Mouse (Mus musculus) MEL (cell line): Measurements from ENCODE around the gene Sfxn1. TPM values are rescaled to one million over a fixed set of nuclear protein-coding genes. Genes with fewer than 3 reads are reported as not detected.
A peak's percentile ranks its signal among the peaks of the same experiment; 100 is the strongest.

Source experiments
- DNase-seq: peaks from one replicate; pipeline ENCODE4 v3.0.0; 2011; ENCODE audit warnings: low read depth, low spot score
- H3K27ac ChIP-seq: 2 replicates; pipeline ENCODE4 v1.5.1; 2012; ENCODE audit warnings: low read depth, mild to moderate bottlenecking, control low read depth, low read length, moderate library complexity; ENCODE audit not compliant: control insufficient read depth
- H3K27me3 ChIP-seq, 2 experiments: fragments of 150-350 bp in 1 of 2; sonication (generic) in 1 of 2; 2 replicates each; pipeline ENCODE4 v1.6.1; 2012; ENCODE audit warnings: low read length in 2 of 2, mild to moderate bottlenecking in 2 of 2, improper control_type of control experiment in 1 of 2, moderate library complexity in 1 of 2; ENCODE audit not compliant: insufficient read depth in 2 of 2, control insufficient read depth in 1 of 2
- H3K36me3 ChIP-seq, 2 experiments: 2 replicates each; pipeline ENCODE4 v1.6.1; 2012 to 2014; ENCODE audit warnings: low read length in 2 of 2, improper control_type of control experiment in 1 of 2, inconsistent platforms in 1 of 2, mild to moderate bottlenecking in 1 of 2; ENCODE audit not compliant: insufficient read depth in 2 of 2, control insufficient read depth in 1 of 2
- H3K4me1 ChIP-seq, 2 experiments: fragments of 150-350 bp in 1 of 2; sonication (generic) in 1 of 2; 2 replicates each; pipeline ENCODE4 v1.6.1; 2012; ENCODE audit warnings: low read length in 2 of 2, improper control_type of control experiment in 1 of 2, mild to moderate bottlenecking in 1 of 2; ENCODE audit not compliant: insufficient read depth in 2 of 2, control insufficient read depth in 1 of 2
- H3K4me3 ChIP-seq, 2 experiments: fragments of 150-350 bp in 1 of 2; sonication (generic) in 1 of 2; 2 replicates each; pipeline ENCODE4 v1.5.1; 2012; ENCODE audit warnings: low read depth in 2 of 2, low read length in 2 of 2, mild to moderate bottlenecking in 2 of 2, moderate library complexity in 2 of 2, control low read depth in 1 of 2, improper control_type of control experiment in 1 of 2; ENCODE audit not compliant: control insufficient read depth in 1 of 2, insufficient read depth in 1 of 2
- H3K79me2 ChIP-seq: 2 replicates; pipeline ENCODE4 v1.6.1; 2012; ENCODE audit warnings: mild to moderate bottlenecking, low read length, moderate library complexity; ENCODE audit not compliant: control insufficient read depth, poor library complexity, insufficient read depth
- H3K9ac ChIP-seq: 2 replicates; pipeline ENCODE4 v1.6.1; 2012; ENCODE audit warnings: low read depth, mild to moderate bottlenecking, control low read depth, low read length, moderate library complexity; ENCODE audit not compliant: control insufficient read depth, poor library complexity, severe bottlenecking
- H3K9me3 ChIP-seq: fragments of 150-350 bp; sonication (generic); replicated peaks from 2 replicates; pipeline ENCODE4 v1.6.1; 2012; ENCODE audit warnings: mild to moderate bottlenecking, low read length, improper control_type of control experiment, moderate library complexity; ENCODE audit not compliant: insufficient read depth
- CHD2 ChIP-seq: IDR thresholded peaks from 2 replicates; pipeline ENCODE4 v1.6.1; 2011; ENCODE audit warnings: low read length, improper control_type of control experiment
- EP300 ChIP-seq, 2 experiments: IDR thresholded peaks; 2 replicates each; pipeline ENCODE4 v1.6.1; 2011; ENCODE audit warnings: improper control_type of control experiment in 2 of 2, low read length in 2 of 2, low read depth in 1 of 2, mild to moderate bottlenecking in 1 of 2
- ETS1 ChIP-seq: IDR thresholded peaks from 2 replicates; pipeline ENCODE4 v1.6.1; 2012; ENCODE audit warnings: low read depth, mild to moderate bottlenecking, inconsistent platforms, low read length, improper control_type of control experiment, moderate library complexity
- GABPA ChIP-seq: IDR thresholded peaks from 2 replicates; pipeline ENCODE4 v1.6.1; 2012; ENCODE audit warnings: low read depth, mild to moderate bottlenecking, inconsistent platforms, low read length, improper control_type of control experiment, moderate library complexity
- GATA1 ChIP-seq: IDR thresholded peaks from 2 replicates; pipeline ENCODE4 v1.6.1; 2011; ENCODE audit warnings: low read depth, low read length, improper control_type of control experiment
- JUND ChIP-seq: IDR thresholded peaks from 2 replicates; pipeline ENCODE4 v1.6.1; 2011; ENCODE audit warnings: low read depth, mild to moderate bottlenecking, improper control_type of control experiment, low read length
- MAFK ChIP-seq: IDR thresholded peaks from 2 replicates; pipeline ENCODE4 v1.6.1; 2011; ENCODE audit warnings: low read depth, mild to moderate bottlenecking, low read length, improper control_type of control experiment, borderline replicate concordance
- MXI1 ChIP-seq: IDR thresholded peaks from 2 replicates; pipeline ENCODE4 v1.6.1; 2011; ENCODE audit warnings: mild to moderate bottlenecking, low read depth, low read length, improper control_type of control experiment
- NELFE ChIP-seq: IDR thresholded peaks from 2 replicates; pipeline ENCODE4 v1.6.1; 2011; ENCODE audit warnings: low read depth, low read length, improper control_type of control experiment
- RAD21 ChIP-seq: IDR thresholded peaks from 2 replicates; pipeline ENCODE4 v1.6.1; 2011; ENCODE audit warnings: mild to moderate bottlenecking, low read depth, low read length, improper control_type of control experiment
- SIN3A ChIP-seq: IDR thresholded peaks from 2 replicates; pipeline ENCODE4 v1.6.1; 2012; ENCODE audit warnings: low read length, improper control_type of control experiment, inconsistent platforms
- TBP ChIP-seq: IDR thresholded peaks from 2 replicates; pipeline ENCODE4 v1.8.0; 2011; ENCODE audit warnings: low read depth, low read length, improper control_type of control experiment
- TCF12 ChIP-seq: IDR thresholded peaks from 2 replicates; pipeline ENCODE4 v1.6.1; 2014; ENCODE audit warnings: low read depth, mild to moderate bottlenecking, inconsistent platforms, low read length, improper control_type of control experiment, moderate library complexity
- USF2 ChIP-seq, 2 experiments: IDR thresholded peaks; 2 replicates each; pipeline ENCODE4 v1.6.1; 2011 to 2012; ENCODE audit warnings: improper control_type of control experiment in 2 of 2, low read length in 2 of 2, borderline replicate concordance in 1 of 2, inconsistent platforms in 1 of 2, low read depth in 1 of 2, mild to moderate bottlenecking in 1 of 2; ENCODE audit not compliant: insufficient read depth in 1 of 2
- ZMIZ1 ChIP-seq: IDR thresholded peaks from 2 replicates; pipeline ENCODE4 v1.6.1; 2012; ENCODE audit warnings: low read depth, mild to moderate bottlenecking, inconsistent platforms, low read length, improper control_type of control experiment, moderate library complexity
- ZNF384 ChIP-seq: IDR thresholded peaks from 2 replicates; pipeline ENCODE4 v1.6.1; 2012; ENCODE audit warnings: low read depth, mild to moderate bottlenecking, inconsistent platforms, low read length, improper control_type of control experiment
- polyA plus RNA-seq, 2 experiments: library from polyadenylated mRNA; stranded (reverse) in 1 of 2; unstranded in 1 of 2; fragments of >175 nt in 1 of 2; fragments of >200 nt in 1 of 2; gene quantifications; 2 replicates each; pipeline versions ENCODE4 v1.2.1 to v1.2.4; 2012; ENCODE audit warnings: low replicate concordance in 2 of 2, low read depth in 1 of 2; ENCODE audit not compliant: insufficient read length in 2 of 2, insufficient read depth in 1 of 2, missing spikeins in 1 of 2
- total RNA-seq: library from RNA; depleted of rRNA; stranded (reverse); fragments of 300-350 nt; gene quantifications from 2 replicates; pipeline ENCODE4 v1.2.3, GENCODE M21; 2012

Sfxn1 gene
- total and polyA plus RNA-seq, 3 experiments, result 42.8 to 74.6 TPM; not detected in 1

DNA sequence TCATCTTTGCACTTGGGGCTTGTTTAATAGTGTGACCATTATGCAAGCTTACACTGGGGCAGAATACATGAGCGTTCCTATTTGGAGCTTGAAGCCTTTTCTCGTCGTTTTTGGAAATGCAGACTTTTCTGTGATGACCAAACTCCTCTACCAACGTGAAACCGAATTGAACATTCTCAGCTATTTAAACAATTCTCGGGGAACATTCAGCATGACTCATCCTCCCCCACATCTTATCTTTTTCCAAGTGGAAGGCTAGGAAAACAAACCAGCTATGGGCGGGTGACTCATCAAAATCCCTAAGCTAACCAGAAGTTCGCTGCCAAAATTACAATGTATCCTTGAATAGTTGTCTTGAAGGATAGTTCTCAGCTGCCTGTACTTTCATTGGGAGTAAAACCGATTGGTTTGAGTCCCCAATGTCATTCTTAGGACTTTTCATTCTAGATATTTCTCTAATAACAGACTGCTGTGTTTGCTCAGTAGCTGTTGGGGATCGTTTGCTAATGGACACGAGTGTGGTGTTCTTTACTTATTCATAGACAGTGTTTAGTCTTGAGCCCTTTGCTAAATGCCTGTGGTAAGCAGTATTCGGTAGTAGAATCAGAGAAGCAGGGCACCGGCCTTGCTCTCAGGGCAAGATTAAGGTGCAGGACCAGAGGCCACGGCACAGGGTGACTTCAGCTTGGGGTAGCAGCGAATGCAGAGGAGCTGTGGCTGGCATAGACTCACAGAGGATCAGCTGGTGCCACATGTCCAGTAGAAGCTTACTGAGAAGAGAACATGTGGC, 29.6 kb downstream of the Sfxn1 start:
- no peaks in the 10 kb centered on the region for H3K27me3 ChIP-seq

DNA sequence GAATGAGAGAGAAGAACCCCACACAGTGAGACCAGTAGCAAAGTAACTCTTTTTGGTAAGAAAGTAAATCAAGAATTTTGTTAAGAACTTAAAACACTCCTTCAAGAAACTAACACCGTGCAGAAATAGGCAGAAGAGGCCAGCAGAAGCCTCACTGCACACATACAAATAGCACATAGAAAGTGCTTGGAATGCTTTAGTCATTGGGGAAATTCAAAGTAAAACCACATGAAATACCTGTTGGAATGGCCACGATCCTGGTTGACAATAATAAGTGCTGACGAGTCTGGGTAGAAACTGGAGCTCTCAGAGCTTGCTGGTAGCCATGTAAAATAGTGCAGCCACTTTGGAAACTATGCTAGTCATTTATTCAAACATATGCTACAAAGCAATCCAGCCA, 30.4 kb downstream of the Sfxn1 start:
- DNase-seq, result no peak
- Histone ChIP-seq H3K79me2 (no peaks in the 10 kb centered on the region), H3K27ac (no peak overlapping the region), H3K9me3 (no peaks in the 10 kb centered on the region), H3K36me3 (peaks cover 15 to 16% of the 10 kb centered on the region in 2 experiments), H3K9ac (no peak overlapping the region), H3K27me3 (no peaks in the 10 kb centered on the region), H3K4me1 (peaks cover 0 to 7% of the 10 kb centered on the region in 2 experiments; a peak in 3 of 4 replicates), H3K4me3 (no peak overlapping the region)
- TF ChIP-seq TBP (no peak), ZNF384 (no peak), ZMIZ1 (no peak), USF2 (IDR thresholded peaks at IDR 0.05; ENCODE audit: borderline replicate concordance in 1 of 2, insufficient read depth in 1 of 2, low read depth in 1 of 2, low read length in 2 of 2) (no peak), RAD21 (no peak)

More for the DNA sequence above, 29.6 kb downstream of the Sfxn1 start:
- no peak overlapping the region for H3K9ac ChIP-seq
- H3K79me2 ChIP-seq, result no peaks in the 10 kb centered on the region
- no peaks in the 10 kb centered on the region for H3K9me3 ChIP-seq
- H3K27ac ChIP-seq, result 0 out of 2 replicates have a peak overlapping the region, but pooled peaks have one; percentile 26
- H3K4me3 ChIP-seq, result no peak overlapping the region
- DNase-seq, result peak; percentile 37
- TF ChIP-seq NELFE, result no peak
- peak in 1 of 2 experiments; percentile 66; a peak in 2 of 4 replicates for TF ChIP-seq EP300 (IDR thresholded peaks at IDR 0.05; ENCODE audit: low read depth in 1 of 2, low read length in 2 of 2)
- TF ChIP-seq MAFK, result no peak
- TF ChIP-seq ETS1, result peak; percentile 34; the same call in 1 of the 2 replicates
- peak; percentile 36; the same call in 1 of the 2 replicates for TF ChIP-seq GATA1
- TF ChIP-seq JUND, result peak; percentile 68; the same call in 1 of the 2 replicates
- H3K36me3 ChIP-seq, result peaks cover 14 to 16% of the 10 kb centered on the region in 2 experiments
- peaks cover 0 to 7% of the 10 kb centered on the region in 2 experiments; a peak in 3 of 4 replicates for H3K4me1 ChIP-seq

DNA sequence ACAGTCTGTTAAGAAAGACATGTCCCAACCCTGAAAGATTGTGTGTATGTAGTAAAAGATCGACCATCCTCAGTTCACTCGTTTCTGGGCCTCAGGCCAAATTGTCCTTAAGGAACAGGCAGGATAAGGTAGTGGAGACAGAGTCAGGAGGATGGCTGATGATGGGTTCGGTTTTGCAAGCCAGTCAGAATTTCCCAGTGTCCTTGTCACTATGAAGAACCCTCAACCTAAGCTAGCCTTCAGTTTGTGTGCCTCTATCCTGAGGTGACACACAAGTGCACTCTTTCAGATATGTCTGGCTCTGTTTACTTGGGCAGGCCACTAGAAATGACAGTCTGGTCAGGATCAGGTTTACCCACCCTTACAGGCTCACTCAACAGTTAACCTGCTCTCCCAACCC, 31.6 kb downstream of the Sfxn1 start:
- Histone ChIP-seq H3K4me1 (peaks cover 0 to 7% of the 10 kb centered on the region in 2 experiments; a peak in 3 of 4 replicates), H3K27me3 (no peaks in the 10 kb centered on the region), H3K4me3 (no peak overlapping the region), H3K79me2 (no peaks in the 10 kb centered on the region), H3K9ac (no peak overlapping the region), H3K9me3 (no peaks in the 10 kb centered on the region), H3K36me3 (peaks cover 12 to 16% of the 10 kb centered on the region in 2 experiments), H3K27ac (no peak overlapping the region)
- DNase-seq, result no peak
- TF ChIP-seq CHD2 (no peak), MAFK (no peak), GABPA (no peak), RAD21 (no peak), MXI1 (no peak), ZMIZ1 (no peak), SIN3A (no peak), TCF12 (no peak)
